Comparison of ENCODE assay signal across 26 mouse cellular contexts in genomic region chrX:48226225-48226624, GRCm38 (mm10).
"Had no signal": no experiment of that assay in that cellular context is flagged by ENCODE, and none has a peak within 500 bp of the region (broad histone marks: within the 10 kb centered on the region; RNA-seq: fewer than 3 reads in every experiment).

No protein-coding gene starts in this region.

- H3K9ac ChIP-seq: embryonic facial prominence, embryonic 12.5 days; embryonic facial prominence, embryonic 13.5 days; embryonic facial prominence, embryonic 15.5 days; forebrain, embryonic 12.5 days; forebrain, embryonic 13.5 days; forebrain, embryonic 15.5 days; forebrain, postnatal 0 days had no signal

- H3K27ac ChIP-seq: embryonic facial prominence, embryonic 10.5 days; embryonic facial prominence, embryonic 12.5 days; embryonic facial prominence, embryonic 13.5 days; embryonic facial prominence, embryonic 15.5 days; forebrain, embryonic 10.5 days; forebrain, embryonic 12.5 days; forebrain, embryonic 13.5 days; forebrain, embryonic 15.5 days; gastrocnemius, adult 2 months; heart, adult 2 months had no signal

- DNase-seq: cerebellum, adult 9-11 months; cerebellum, postnatal 10 days; cerebellum, postnatal 14 days; cerebellum, postnatal 25 days; cerebellum, postnatal 36 days; embryo, embryonic 11 days; forebrain, postnatal 0 days; gastrocnemius, adult 2 months; gastrocnemius, postnatal 10 days; gastrocnemius, postnatal 14 days; gastrocnemius, postnatal 25 days; gastrocnemius, postnatal 36 days; heart, adult 11 months; heart, adult 18-20 months; heart, adult 2 months had no signal

- H3K27me3 ChIP-seq: embryonic facial prominence, embryonic 12.5 days; embryonic facial prominence, embryonic 13.5 days; embryonic facial prominence, embryonic 15.5 days; forebrain, embryonic 12.5 days; forebrain, embryonic 13.5 days; forebrain, embryonic 15.5 days had no signal

- ATAC-seq: forebrain, embryonic 13.5 days; forebrain, embryonic 14.5 days; forebrain, embryonic 15.5 days; forebrain, embryonic 16.5 days; forebrain, postnatal 0 days had no signal

- H3K36me3 ChIP-seq: embryonic facial prominence, embryonic 10.5 days; embryonic facial prominence, embryonic 12.5 days; embryonic facial prominence, embryonic 13.5 days; embryonic facial prominence, embryonic 15.5 days; forebrain, embryonic 10.5 days; forebrain, embryonic 12.5 days; forebrain, embryonic 15.5 days had no signal

- H3K4me1 ChIP-seq: embryonic facial prominence, embryonic 10.5 days; embryonic facial prominence, embryonic 12.5 days; embryonic facial prominence, embryonic 13.5 days; embryonic facial prominence, embryonic 15.5 days; forebrain, embryonic 10.5 days; forebrain, embryonic 12.5 days; forebrain, embryonic 13.5 days; forebrain, embryonic 15.5 days had no signal

- H3K9me3 ChIP-seq: embryonic facial prominence, embryonic 10.5 days; embryonic facial prominence, embryonic 12.5 days; embryonic facial prominence, embryonic 13.5 days; embryonic facial prominence, embryonic 15.5 days; forebrain, embryonic 10.5 days; forebrain, embryonic 12.5 days; forebrain, embryonic 13.5 days; forebrain, embryonic 15.5 days had no signal

- H3K4me3 ChIP-seq: embryonic facial prominence, embryonic 10.5 days; embryonic facial prominence, embryonic 12.5 days; embryonic facial prominence, embryonic 13.5 days; embryonic facial prominence, embryonic 15.5 days; erythroblast, embryonic 14.5 days; forebrain, embryonic 10.5 days; forebrain, embryonic 12.5 days; forebrain, embryonic 13.5 days; forebrain, embryonic 15.5 days; gastrocnemius, adult 2 months; heart, adult 2 months had no signal

- H3K4me2 ChIP-seq: embryonic facial prominence, embryonic 12.5 days; embryonic facial prominence, embryonic 13.5 days; embryonic facial prominence, embryonic 15.5 days; forebrain, embryonic 12.5 days; forebrain, embryonic 13.5 days; forebrain, embryonic 15.5 days had no signal
